7 mouse cellular contexts compared by ENCODE assay signal in genomic region chr17:47976999-47977357, GRCm38 (mm10). TPM values are rescaled to one million over a fixed set of nuclear protein-coding genes. Genes with fewer than 3 reads are reported as not detected.
DNase-seq lines count a peak whose midpoint lies in the region; ATAC-seq and TF ChIP-seq lines count a peak whose summit lies in the region.

No protein-coding gene starts in this region.

- H3K27me3 ChIP-seq in embryonic facial prominence, embryonic 10.5 days (replicated peaks; ENCODE audit: low read depth, poor library complexity, severe bottlenecking) = peaks cover 50% of the 10 kb centered on the region
- H3K27me3 ChIP-seq in hindbrain, embryonic 16.5 days (replicated peaks; ENCODE audit: control insufficient read depth, insufficient read depth, low read length) = peaks cover 10% of the 10 kb centered on the region
- H3K27me3 ChIP-seq in midbrain, postnatal 0 days (ENCODE audit: insufficient read depth, low read length) = 0 out of 2 replicates have a peak, but pooled peaks cover 4% of the 10 kb centered on the region

- H3K4me1 ChIP-seq in embryonic facial prominence, embryonic 10.5 days = peaks cover 82% of the 10 kb centered on the region
- H3K4me1 ChIP-seq in hindbrain, embryonic 16.5 days (ENCODE audit: control insufficient read depth, insufficient read depth, low read depth, low read length) = peaks cover 31% of the 10 kb centered on the region
- peaks cover 10% of the 10 kb centered on the region; the same call in 1 of the 2 replicates for H3K4me1 ChIP-seq in midbrain, postnatal 0 days (ENCODE audit: insufficient read depth, low read length)

- no peak overlapping the region for H3K9ac ChIP-seq in hindbrain, embryonic 16.5 days (ENCODE audit: low read depth, low read length)
- no peak overlapping the region for H3K9ac ChIP-seq in midbrain, postnatal 0 days (replicated peaks; ENCODE audit: low read length, poor library complexity, severe bottlenecking)

- ATAC-seq in hindbrain, embryonic 16.5 days = no peak
- ATAC-seq in midbrain, postnatal 0 days (ENCODE audit: low FRiP score) = no peak

- 77% methylated on average over 7 of the region's 7 CpGs for WGBS in embryonic facial prominence, embryonic 10.5 days
- 85% methylated on average over 7 of the region's 7 CpGs for WGBS in hindbrain, embryonic 16.5 days
- 79% methylated on average over 7 of the region's 7 CpGs for WGBS in midbrain, postnatal 0 days

- H3K4me3 ChIP-seq in layer of hippocampus, adult 2 months = no peak overlapping the region
- H3K4me3 ChIP-seq in embryonic facial prominence, embryonic 10.5 days = peak overlapping the region; percentile 57; the same call in 1 of the 2 replicates
- H3K4me3 ChIP-seq in hindbrain, embryonic 16.5 days (ENCODE audit: low read length) = no peak overlapping the region
- H3K4me3 ChIP-seq in midbrain, postnatal 0 days (ENCODE audit: low read depth, low read length) = no peak overlapping the region

- no peak overlapping the region for H3K4me2 ChIP-seq in hindbrain, embryonic 16.5 days (ENCODE audit: low read length)
- H3K4me2 ChIP-seq in midbrain, postnatal 0 days (ENCODE audit: low read depth, low read length, poor library complexity, severe bottlenecking) = no peak overlapping the region

- no peaks in the 10 kb centered on the region for H3K36me3 ChIP-seq in embryonic facial prominence, embryonic 10.5 days (replicated peaks)
- H3K36me3 ChIP-seq in hindbrain, embryonic 16.5 days (ENCODE audit: control insufficient read depth, insufficient read depth, low read length) = no peaks in the 10 kb centered on the region
- no peaks in the 10 kb centered on the region for H3K36me3 ChIP-seq in midbrain, postnatal 0 days (ENCODE audit: insufficient read depth, low read length)

- no peak for DNase-seq in layer of hippocampus, adult 2 months (ENCODE audit: low spot score in 2 of 2)
- DNase-seq in layer of hippocampus, postnatal 14 days (ENCODE audit: low spot score in 2 of 2) = no peak
- DNase-seq in embryonic facial prominence, embryonic 10.5 days (ENCODE audit: low spot score) = no peak
- no peak for DNase-seq in midbrain, postnatal 0 days (ENCODE audit: low spot score)
- DNase-seq in urinary bladder, postnatal 25 days (ENCODE audit: low spot score) = no peak
- DNase-seq in right cerebral cortex, postnatal 25 days = no peak

- peak; percentile 35 for TF ChIP-seq CTCF in layer of hippocampus, adult 2 months (conservative IDR thresholded peaks at IDR 0.05)
- TF ChIP-seq CTCF in midbrain, postnatal 0 days (IDR thresholded peaks at IDR 0.05) = peak; percentile 35; the same call in 1 of the 2 replicates

- H3K9me3 ChIP-seq in embryonic facial prominence, embryonic 10.5 days = no peaks in the 10 kb centered on the region
- H3K9me3 ChIP-seq in hindbrain, embryonic 16.5 days (ENCODE audit: control insufficient read depth, low read length) = no peaks in the 10 kb centered on the region
- no peaks in the 10 kb centered on the region for H3K9me3 ChIP-seq in midbrain, postnatal 0 days (ENCODE audit: low read length)

- H3K27ac ChIP-seq in layer of hippocampus, adult 2 months = no peak overlapping the region
- peak overlapping the region; percentile 89 for H3K27ac ChIP-seq in embryonic facial prominence, embryonic 10.5 days (replicated peaks)
- H3K27ac ChIP-seq in hindbrain, embryonic 16.5 days (ENCODE audit: low read depth, low read length) = peak overlapping the region; percentile 74
- 0 out of 2 replicates have a peak overlapping the region, but pooled peaks have one; percentile 67 for H3K27ac ChIP-seq in midbrain, postnatal 0 days (ENCODE audit: low read depth, low read length)

RNA-seq across cellular contexts. Expression of gene Foxp4, which starts 52.5 kb away (rescaled TPM):
- total RNA-seq in layer of hippocampus, adult 2 months (2021) = 10 to 100 TPM; 52.1 to 53.3 TPM
- 10 to 100 TPM; 43.4 to 49.1 TPM for total RNA-seq in layer of hippocampus, postnatal 14 days (2021)
- polyA plus RNA-seq in embryonic facial prominence, embryonic 10.5 days (2016; fragmentation: Nextera tagmentation; extraction: Ambion mirVana) = 26.9 and 28.1 TPM in 2 replicates
- polyA plus RNA-seq in hindbrain, embryonic 16.5 days (2015; fragmentation: Nextera tagmentation; extraction: Ambion mirVana) = 27.4 and 31.8 TPM in 2 replicates
- 129 and 200 TPM in 2 replicates for total RNA-seq in midbrain, postnatal 0 days (2014; rRNA removed)
- 50.8 and 55.4 TPM in 2 replicates for polyA plus RNA-seq in midbrain, postnatal 0 days (2015; fragmentation: Nextera tagmentation; extraction: Ambion mirVana)
